9 mouse cellular contexts compared by ENCODE assay signal in the genomic region with DNA sequence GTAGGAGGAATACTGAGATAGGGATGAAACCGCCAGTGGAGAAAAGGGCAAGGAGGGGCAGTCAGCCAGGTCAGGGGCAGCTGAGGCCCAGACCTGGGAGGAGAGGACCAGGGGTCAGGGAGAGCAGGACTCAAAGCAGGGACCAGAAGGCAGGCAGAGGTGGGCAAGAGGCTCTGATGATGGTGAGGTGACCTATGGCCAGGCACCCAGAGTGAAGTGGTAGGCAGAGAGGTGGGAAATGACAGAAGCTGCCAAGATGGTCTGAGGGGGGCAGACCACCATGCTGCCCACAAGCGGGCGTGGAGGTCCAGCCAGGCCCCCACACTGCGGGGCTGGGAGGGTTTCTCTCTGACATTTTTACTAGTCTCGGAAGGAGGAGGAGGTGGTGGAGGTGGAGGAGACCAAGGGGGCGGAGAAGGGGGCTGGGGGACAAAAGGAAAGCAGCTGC. TPM values are rescaled to one million over a fixed set of nuclear protein-coding genes. Genes with fewer than 3 reads are reported as not detected.
A peak's percentile ranks its signal among the peaks of the same experiment; 100 is the strongest.
DNase-seq lines count a peak whose midpoint lies in the region; ATAC-seq and TF ChIP-seq lines count a peak whose summit lies in the region.
"Had no signal": no experiment of that assay in that cellular context is flagged by ENCODE, and none has a peak within 500 bp of the region (broad histone marks: within the 10 kb centered on the region; RNA-seq: fewer than 3 reads in every experiment).

No protein-coding gene starts in this region.

- peak overlapping the region; percentile 97 for H3K27ac ChIP-seq in lung, embryonic 14.5 days (ENCODE audit: low read depth)
- peak overlapping the region; percentile 60 for H3K27ac ChIP-seq in embryonic facial prominence, embryonic 11.5 days (replicated peaks; ENCODE audit: low read depth, low read length)
- H3K27ac ChIP-seq in heart, embryonic 12.5 days (ENCODE audit: poor library complexity, severe bottlenecking), result peak overlapping the region; percentile 77
- peak overlapping the region; percentile 67 for H3K27ac ChIP-seq in midbrain, embryonic 12.5 days (replicated peaks)

- no peak for DNase-seq in lung, embryonic 14.5 days
- no peak for DNase-seq in lung, postnatal 14 days
- DNase-seq in embryonic facial prominence, embryonic 11.5 days (ENCODE audit: low spot score), result no peak
- DNase-seq in left cerebral cortex, postnatal 36 days (ENCODE audit: low spot score in 2 of 2), result no peak
- DNase-seq in adrenal gland, postnatal 14 days, result no peak
- DNase-seq: cerebellum, adult 18-20 months had no signal

- no peaks in the 10 kb centered on the region for H3K9me3 ChIP-seq in lung, embryonic 14.5 days (ENCODE audit: low read depth, low read length)
- H3K9me3 ChIP-seq in embryonic facial prominence, embryonic 11.5 days (replicated peaks; ENCODE audit: control insufficient read depth, low read length), result no peaks in the 10 kb centered on the region
- H3K9me3 ChIP-seq in heart, embryonic 12.5 days (replicated peaks), result no peaks in the 10 kb centered on the region
- no peaks in the 10 kb centered on the region for H3K9me3 ChIP-seq in midbrain, embryonic 12.5 days

- no peaks in the 10 kb centered on the region for H3K27me3 ChIP-seq in lung, embryonic 14.5 days (ENCODE audit: insufficient read depth, low read length)
- H3K27me3 ChIP-seq in embryonic facial prominence, embryonic 11.5 days (ENCODE audit: control insufficient read depth, insufficient read depth, low read length), result no peaks in the 10 kb centered on the region
- H3K27me3 ChIP-seq in heart, embryonic 12.5 days (replicated peaks), result no peaks in the 10 kb centered on the region
- H3K27me3 ChIP-seq in midbrain, embryonic 12.5 days, result peaks cover 3% of the 10 kb centered on the region; the same call in 1 of the 2 replicates

- H3K4me3 ChIP-seq in lung, embryonic 14.5 days (ENCODE audit: low read depth, low read length), result peak overlapping the region; percentile 36
- no peak overlapping the region for H3K4me3 ChIP-seq in embryonic facial prominence, embryonic 11.5 days (ENCODE audit: low read depth, low read length)
- no peak overlapping the region for H3K4me3 ChIP-seq in heart, embryonic 12.5 days
- no peak overlapping the region for H3K4me3 ChIP-seq in midbrain, embryonic 12.5 days

- H3K4me1 ChIP-seq in lung, embryonic 14.5 days (ENCODE audit: insufficient read depth), result peaks cover 29% of the 10 kb centered on the region
- peaks cover 12% of the 10 kb centered on the region for H3K4me1 ChIP-seq in embryonic facial prominence, embryonic 11.5 days (ENCODE audit: control insufficient read depth, insufficient read depth, low read length)
- H3K4me1 ChIP-seq in heart, embryonic 12.5 days (replicated peaks), result peaks cover 59% of the 10 kb centered on the region
- peaks cover 19% of the 10 kb centered on the region for H3K4me1 ChIP-seq in midbrain, embryonic 12.5 days

- intact Hi-C loops in left cerebral cortex, postnatal 36 days (cut with DNase I), result no loop called here

- TF ChIP-seq CTCF in lung, embryonic 14.5 days (IDR thresholded peaks at IDR 0.05; ENCODE audit: low read depth), result no peak

- H3K4me2 ChIP-seq in lung, embryonic 14.5 days, result peak overlapping the region; percentile 61
- no peak overlapping the region for H3K4me2 ChIP-seq in embryonic facial prominence, embryonic 11.5 days (ENCODE audit: low read depth, low read length)
- peak overlapping the region; percentile 47 for H3K4me2 ChIP-seq in heart, embryonic 12.5 days
- H3K4me2 ChIP-seq in midbrain, embryonic 12.5 days (replicated peaks), result no peak overlapping the region

- H3K9ac ChIP-seq in lung, embryonic 14.5 days, result peak overlapping the region; percentile 72
- H3K9ac ChIP-seq in embryonic facial prominence, embryonic 11.5 days (replicated peaks; ENCODE audit: low read length), result peak overlapping the region; percentile 29; the same call in 1 of the 2 replicates
- H3K9ac ChIP-seq in heart, embryonic 12.5 days, result peak overlapping the region; percentile 50
- peak overlapping the region; percentile 46; the same call in 1 of the 2 replicates for H3K9ac ChIP-seq in midbrain, embryonic 12.5 days (replicated peaks)

- WGBS in lung, embryonic 14.5 days, result 21% methylated on average over 6 of the region's 6 CpGs
- 20% methylated on average over 6 of the region's 6 CpGs for WGBS in embryonic facial prominence, embryonic 11.5 days
- WGBS in heart, embryonic 12.5 days, result 44% methylated on average over 6 of the region's 6 CpGs
- WGBS in midbrain, embryonic 12.5 days, result 37% methylated on average over 6 of the region's 6 CpGs

- no peaks in the 10 kb centered on the region for H3K36me3 ChIP-seq in lung, embryonic 14.5 days (ENCODE audit: insufficient read depth)
- H3K36me3 ChIP-seq in embryonic facial prominence, embryonic 11.5 days (replicated peaks; ENCODE audit: control insufficient read depth, insufficient read depth, low read depth, low read length), result no peaks in the 10 kb centered on the region
- H3K36me3 ChIP-seq in heart, embryonic 12.5 days, result no peaks in the 10 kb centered on the region
- H3K36me3 ChIP-seq in midbrain, embryonic 12.5 days, result no peaks in the 10 kb centered on the region

- ATAC-seq in lung, embryonic 14.5 days (ENCODE audit: insufficient read depth), result peak; percentile 13; the same call in 1 of the 2 replicates
- 0 out of 2 replicates have a peak, but pooled peaks have one; percentile 2 for ATAC-seq in embryonic facial prominence, embryonic 11.5 days (replicated peaks; ENCODE audit: insufficient number of reproducible peaks, low FRiP score, low TSS enrichment, low read depth)
- ATAC-seq in heart, embryonic 12.5 days (ENCODE audit: insufficient number of reproducible peaks, low FRiP score), result peak; percentile 36; the same call in 1 of the 2 replicates
- peak; percentile 23; the same call in 1 of the 2 replicates for ATAC-seq in midbrain, embryonic 12.5 days (ENCODE audit: low FRiP score, low read depth)

RNA-seq across cellular contexts. Expression of a gene that starts 10.8 kb away (rescaled TPM):
- 98.0 and 99.6 TPM in 2 replicates for polyA plus RNA-seq in lung, embryonic 14.5 days (2014; fragmentation: Nextera tagmentation; extraction: Ambion mirVana)
- 23.3 and 23.7 TPM in 2 replicates for polyA plus RNA-seq in embryonic facial prominence, embryonic 11.5 days (2014; fragmentation: Nextera tagmentation; extraction: Ambion mirVana)
- polyA plus RNA-seq in heart, embryonic 12.5 days (2016; fragmentation: Nextera tagmentation; extraction: Ambion mirVana), result 33.4 and 38.4 TPM in 2 replicates
- 9.8 and 11.1 TPM in 2 replicates for polyA plus RNA-seq in midbrain, embryonic 12.5 days (2016; fragmentation: Nextera tagmentation; extraction: Ambion mirVana)
- 1 to 10 TPM; 8.1 to 8.7 TPM for total RNA-seq in left cerebral cortex, postnatal 36 days (2021)
- total RNA-seq in adrenal gland, postnatal 14 days (2021), result 20.4 and 52.3 TPM in 2 replicates

RNA-seq across cellular contexts. Expression of a gene that starts 27.2 kb away (rescaled TPM):
- polyA plus RNA-seq in lung, embryonic 14.5 days (2014; fragmentation: Nextera tagmentation; extraction: Ambion mirVana), result 1.5 and 2.5 TPM in 2 replicates
- 1.5 and 2.8 TPM in 2 replicates for polyA plus RNA-seq in embryonic facial prominence, embryonic 11.5 days (2014; fragmentation: Nextera tagmentation; extraction: Ambion mirVana)
- 6.4 and 9.3 TPM in 2 replicates for polyA plus RNA-seq in heart, embryonic 12.5 days (2016; fragmentation: Nextera tagmentation; extraction: Ambion mirVana)
- 1.0 and 1.1 TPM in 2 replicates for polyA plus RNA-seq in midbrain, embryonic 12.5 days (2016; fragmentation: Nextera tagmentation; extraction: Ambion mirVana)
- not detected for total RNA-seq in left cerebral cortex, postnatal 36 days (2021)
- total RNA-seq in adrenal gland, postnatal 14 days (2021), result 1.1 and 1.8 TPM in 2 replicates

RNA-seq across cellular contexts. Expression of a gene that starts 29.8 kb away (rescaled TPM):
- 0.86 and 1.6 TPM in 2 replicates for polyA plus RNA-seq in lung, embryonic 14.5 days (2014; fragmentation: Nextera tagmentation; extraction: Ambion mirVana)
- polyA plus RNA-seq in embryonic facial prominence, embryonic 11.5 days (2014; fragmentation: Nextera tagmentation; extraction: Ambion mirVana), result 1.4 and 2.7 TPM in 2 replicates
- polyA plus RNA-seq in heart, embryonic 12.5 days (2016; fragmentation: Nextera tagmentation; extraction: Ambion mirVana), result 50.6 and 53.5 TPM in 2 replicates
- polyA plus RNA-seq in midbrain, embryonic 12.5 days (2016; fragmentation: Nextera tagmentation; extraction: Ambion mirVana), result 0.66 TPM in 1 of 2 replicates, not detected in the other
- total RNA-seq in left cerebral cortex, postnatal 36 days (2021), result under 1 TPM in 1 of 2 experiments, not detected in 1; 0.69 TPM
- 0.56 and 0.67 TPM in 2 replicates for total RNA-seq in adrenal gland, postnatal 14 days (2021)

RNA-seq across cellular contexts. Expression of a gene that starts 36.8 kb away (rescaled TPM):
- not detected in 2 replicates for polyA plus RNA-seq in lung, embryonic 14.5 days (2014; fragmentation: Nextera tagmentation; extraction: Ambion mirVana)
- polyA plus RNA-seq in embryonic facial prominence, embryonic 11.5 days (2014; fragmentation: Nextera tagmentation; extraction: Ambion mirVana), result 0.52 TPM in 1 of 2 replicates, not detected in the other
- 0.28 and 0.57 TPM in 2 replicates for polyA plus RNA-seq in heart, embryonic 12.5 days (2016; fragmentation: Nextera tagmentation; extraction: Ambion mirVana)
- 0.56 TPM in 1 of 2 replicates, not detected in the other for polyA plus RNA-seq in midbrain, embryonic 12.5 days (2016; fragmentation: Nextera tagmentation; extraction: Ambion mirVana)
- not detected for total RNA-seq in left cerebral cortex, postnatal 36 days (2021)
- not detected in 2 replicates for total RNA-seq in adrenal gland, postnatal 14 days (2021)
- total RNA-seq: heart, postnatal 10 days had no signal

Comparison
In these comparisons a context has a peak if more than half of its experiments do, and no peak if none do; other contexts are left out.
1. H3K4me2 ChIP-seq: peak in lung, embryonic 14.5 days (single experiment) and heart, embryonic 12.5 days (single experiment); none in embryonic facial prominence, embryonic 11.5 days (single experiment) and midbrain, embryonic 12.5 days (single experiment).
2. RNA of a gene that starts 29.8 kb away (polyA plus RNA-seq): 50.6 to 53.5 TPM in heart, embryonic 12.5 days; 1.4 to 2.7 TPM in embryonic facial prominence, embryonic 11.5 days, 0.86 to 1.6 TPM in lung, embryonic 14.5 days and 0.66 TPM in midbrain, embryonic 12.5 days; every median in the first group is over 10 times any median in the second.
3. Peak in every context shown above with its lines, with median percentiles within 50 percentile points of each other: ATAC-seq, H3K27ac ChIP-seq and H3K9ac ChIP-seq.